Mouse (Mus musculus) intestine, embryonic 15.5 days (tissue): Measurements from ENCODE around the gene Gm8797. TPM values are rescaled to one million over a fixed set of nuclear protein-coding genes. Genes with fewer than 3 reads are reported as not detected.
"Not testable (repeated sequence)": the region's sequence is repeated elsewhere in the genome, so short reads cannot be mapped to it uniquely, and the experiment has no call there.

Source experiments
- ATAC-seq: fragments of 200-750 bp; cut with Nextera tagmentation; 2 replicates; pipeline ENCODE4 v1.8.0; 2017; ENCODE audit warnings: moderate TSS enrichment, moderate library complexity
- H3K27ac ChIP-seq: fragments of 300-500 bp; sonication (generic); 2 replicates; pipeline ENCODE4 v1.5.1; 2015; ENCODE audit warnings: mild to moderate bottlenecking, inconsistent platforms
- H3K27me3 ChIP-seq: fragments of 300-500 bp; sonication (generic); replicated peaks from 2 replicates; pipeline ENCODE4 v1.6.1; 2015; ENCODE audit warnings: inconsistent platforms
- H3K36me3 ChIP-seq: fragments of 300-500 bp; sonication (generic); 2 replicates; pipeline ENCODE4 v1.6.1; 2015; ENCODE audit warnings: inconsistent platforms
- H3K4me1 ChIP-seq: fragments of 300-500 bp; sonication (generic); replicated peaks from 2 replicates; pipeline ENCODE4 v1.6.1; 2015; ENCODE audit warnings: inconsistent platforms
- H3K4me2 ChIP-seq: fragments of 300-500 bp; sonication (generic); replicated peaks from 2 replicates; pipeline ENCODE4 v1.6.1; 2015; ENCODE audit warnings: mild to moderate bottlenecking, inconsistent platforms
- H3K4me3 ChIP-seq: fragments of 300-500 bp; sonication (generic); replicated peaks from 2 replicates; pipeline ENCODE4 v1.5.1; 2015; ENCODE audit warnings: inconsistent platforms
- H3K9ac ChIP-seq: fragments of 300-500 bp; sonication (generic); 2 replicates; pipeline ENCODE4 v1.6.1; 2015; ENCODE audit warnings: inconsistent platforms
- H3K9me3 ChIP-seq: fragments of 300-500 bp; sonication (generic); 2 replicates; pipeline ENCODE4 v1.6.1; 2016; ENCODE audit warnings: inconsistent platforms
- WGBS: fragments of 180-500 bp; shearing (Covaris S2); methylation state at CpG from one replicate; pipeline ENCODE4 v1.1.7; 2015; 5-methylcytosine and 5-hydroxymethylcytosine counted together
- polyA plus RNA-seq: library from polyadenylated mRNA; unstranded; fragments of >200 nt; fragmentation: Nextera tagmentation; extraction: Ambion mirVana; gene quantifications from 2 replicates; pipeline ENCODE4 v1.2.1, GENCODE M21; 2015

The Gm8797 gene
- polyA plus RNA-seq = 8.3 and 12.1 TPM in 2 replicates

- H3K9me3 ChIP-seq, H3K27me3 ChIP-seq, H3K4me2 ChIP-seq, H3K4me3 ChIP-seq, H3K27ac ChIP-seq, H3K4me1 ChIP-seq, ATAC-seq, H3K9ac ChIP-seq, H3K36me3 ChIP-seq: not testable (repeated sequence)
- WGBS = 90% methylated on average over 9 of the region's 9 CpGs
Observed at GRCm38 (mm10) chr3:5750506-5750905, at the start of gene Gm8797. Gene Gm8797 (plus strand): TSS chr3:5750806.

GRCm38 (mm10) chr3:5714481-5714880, 36.1 kb upstream of the Gm8797 start:
- Histone ChIP-seq H3K4me2 (no peak overlapping the region), H3K9ac (no peak overlapping the region), H3K27ac (no peak overlapping the region), H3K36me3 (no peaks in the 10 kb centered on the region), H3K4me3 (no peak overlapping the region), H3K4me1 (no peaks in the 10 kb centered on the region), H3K27me3 (no peaks in the 10 kb centered on the region), H3K9me3 (no peaks in the 10 kb centered on the region)
- ATAC-seq = no peak

GRCm38 (mm10) chr3:5732931-5733330, 17.7 kb upstream of the Gm8797 start:
- H3K9me3 ChIP-seq = no peaks in the 10 kb centered on the region
- H3K27ac ChIP-seq = no peak overlapping the region
- no peaks in the 10 kb centered on the region for H3K4me1 ChIP-seq
- no peak overlapping the region for H3K9ac ChIP-seq
- no peaks in the 10 kb centered on the region for H3K36me3 ChIP-seq
- H3K27me3 ChIP-seq = no peaks in the 10 kb centered on the region
- no peak overlapping the region for H3K4me2 ChIP-seq
- no peak for ATAC-seq
- H3K4me3 ChIP-seq = no peak overlapping the region

GRCm38 (mm10) chr3:5754763-5755478, 4.3 kb downstream of the Gm8797 start:
- H3K9ac ChIP-seq = no peak overlapping the region
- H3K4me3 ChIP-seq = no peak overlapping the region
- H3K36me3 ChIP-seq = no peaks in the 10 kb centered on the region
- no peak overlapping the region for H3K27ac ChIP-seq
- no peaks in the 10 kb centered on the region for H3K27me3 ChIP-seq
- no peak overlapping the region for H3K4me2 ChIP-seq
- no peaks in the 10 kb centered on the region for H3K9me3 ChIP-seq
- H3K4me1 ChIP-seq = no peaks in the 10 kb centered on the region
- peak; percentile 53 for ATAC-seq
- WGBS = 60% methylated on average over 3 of the region's 3 CpGs

- Histone ChIP-seq H3K9ac (no peak overlapping the region), H3K9me3 (no peaks in the 10 kb centered on the region), H3K4me2 (no peak overlapping the region), H3K4me1 (no peaks in the 10 kb centered on the region), H3K27me3 (no peaks in the 10 kb centered on the region), H3K4me3 (no peak overlapping the region), H3K27ac (no peak overlapping the region), H3K36me3 (no peaks in the 10 kb centered on the region)
- ATAC-seq = no peak
- WGBS = 87% methylated on average over 3 of the region's 3 CpGs
Observed at GRCm38 (mm10) chr3:5766256-5766655, 15.7 kb downstream of the Gm8797 start.

- Histone ChIP-seq H3K36me3 (no peaks in the 10 kb centered on the region), H3K4me2 (no peak overlapping the region), H3K27ac (no peak overlapping the region), H3K9ac (no peak overlapping the region), H3K27me3 (no peaks in the 10 kb centered on the region), H3K4me3 (no peak overlapping the region), H3K9me3 (no peaks in the 10 kb centered on the region), H3K4me1 (no peaks in the 10 kb centered on the region)
- ATAC-seq = no peak
- WGBS = 76% methylated on average over 2 of the region's 2 CpGs
Observed at GRCm38 (mm10) chr3:5776894-5777293, 26.3 kb downstream of the Gm8797 start.
